Mouse (Mus musculus): ENCODE measurements around the gene Zfp799.

GRCm38 (mm10) chr17:32809544-32810374, 20.3 kb downstream of the Zfp799 start, which contains the start of gene Zfp811:
- TF ChIP-seq CTCF (IDR thresholded peaks at IDR 0.05; ENCODE audit: low read depth), result no peak
- TF ChIP-seq EP300 (IDR thresholded peaks at IDR 0.05; ENCODE audit: low read depth), result no peak

All from heart, postnatal 0 days (tissue).